Mouse (Mus musculus): ENCODE measurements around the gene Pnma5. TPM values are rescaled to one million over a fixed set of nuclear protein-coding genes. Genes with fewer than 3 reads are reported as not detected.

Pnma5 gene
- not detected in 2 replicates for polyA plus RNA-seq (2012; rRNA removed)

GRCm38 (mm10) chrX:73037003-73037402 lies at the start of gene Pnma5:
Pnma5 (minus strand) TSS chrX:73037103.

GRCm38 (mm10) chrX:73082267-73083055 lies 45.6 kb upstream of the Pnma5 start, which contains the start of gene Xlr4a:
Xlr4a (minus strand) TSS chrX:73082478.

GRCm38 (mm10) chrX:73064415-73064793 lies 27.5 kb upstream of the Pnma5 start, which contains the start of gene Pnma3:
Pnma3 (plus strand) TSS chrX:73064787.

DNA sequence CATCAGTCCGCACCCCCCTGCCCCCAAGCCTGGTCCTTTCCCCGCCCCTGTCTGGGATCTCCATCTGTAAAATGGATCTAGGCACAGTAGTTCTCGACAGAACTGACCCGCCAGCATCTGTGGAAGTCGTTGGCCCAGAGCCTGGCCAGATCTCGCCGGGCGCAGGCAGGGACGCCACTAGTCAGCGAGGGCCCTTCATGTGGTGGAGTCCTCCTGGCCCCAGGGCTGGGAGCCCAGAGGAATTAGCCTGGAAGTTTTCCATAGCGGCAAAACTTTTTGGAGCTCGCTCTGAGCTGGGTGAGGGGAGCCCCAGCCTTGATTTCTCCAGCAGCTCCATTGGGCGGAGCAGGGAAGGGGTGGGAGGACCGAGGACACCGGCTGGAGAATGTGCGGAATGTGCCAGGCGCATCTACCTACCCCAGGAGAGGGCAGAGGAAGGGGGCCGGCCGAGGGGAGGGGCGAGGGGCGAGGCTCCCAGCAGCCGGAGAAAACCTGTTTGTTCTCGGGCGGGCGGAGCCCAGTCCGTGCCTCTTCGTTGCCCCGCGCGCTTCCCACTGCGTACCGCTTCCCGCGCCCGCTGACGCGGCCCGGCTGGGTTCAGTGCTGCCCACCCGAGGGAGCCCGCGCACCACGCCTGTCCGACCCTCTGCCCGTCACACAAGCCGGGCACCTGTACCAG lies 49.9 kb downstream of the Pnma5 start, which contains the start of gene Zfp185:
Zfp185 (plus strand) TSS at position 499 of the 679 bp plus-strand sequence.

Other genes with a start within 250 kb of the Pnma5 start
- 0.03 and 0.04 TPM in 2 replicates for gene Gabrq, start 211.9 kb downstream of the Pnma5 start, polyA plus RNA-seq (2012; rRNA removed)
- gene Cetn2, start 118.7 kb downstream of the Pnma5 start, polyA plus RNA-seq (2012; rRNA removed): 0.41 and 0.56 TPM in 2 replicates
- gene Nsdhl, start 118.5 kb downstream of the Pnma5 start, polyA plus RNA-seq (2012; rRNA removed): 3.7 and 5.7 TPM in 2 replicates
- 1.2 and 1.7 TPM in 2 replicates for gene Zfp185, start 49.8 kb downstream of the Pnma5 start, polyA plus RNA-seq (2012; rRNA removed)
- gene Pnma3, start 27.7 kb upstream of the Pnma5 start, polyA plus RNA-seq (2012; rRNA removed): not detected in 2 replicates
- not detected in 2 replicates for gene Xlr4a, start 45.4 kb upstream of the Pnma5 start, polyA plus RNA-seq (2012; rRNA removed)
- 0.29 and 1.0 TPM in 2 replicates for gene Xlr3a, start 60.0 kb upstream of the Pnma5 start, polyA plus RNA-seq (2012; rRNA removed)
- 0.02 TPM in 1 of 2 replicates, not detected in the other for gene Gm14685, start 79.9 kb upstream of the Pnma5 start, polyA plus RNA-seq (2012; rRNA removed)
- not detected in 2 replicates for gene Xlr5b, start 111.7 kb upstream of the Pnma5 start, polyA plus RNA-seq (2012; rRNA removed)
- not detected in 2 replicates for gene DXBay18, start 112.3 kb upstream of the Pnma5 start, polyA plus RNA-seq (2012; rRNA removed)
- gene Spin2d, start 139.9 kb upstream of the Pnma5 start, polyA plus RNA-seq (2012; rRNA removed): not detected in 2 replicates
- 0.06 TPM in 1 of 2 replicates, not detected in the other for gene Xlr3b, start 155.1 kb upstream of the Pnma5 start, polyA plus RNA-seq (2012; rRNA removed)
- not detected in 2 replicates for gene Xlr4b, start 177.2 kb upstream of the Pnma5 start, polyA plus RNA-seq (2012; rRNA removed)
- gene F8a, start 191.2 kb upstream of the Pnma5 start, polyA plus RNA-seq (2012; rRNA removed): 20.4 and 37.1 TPM in 2 replicates
- gene Xlr4c, start 206.0 kb upstream of the Pnma5 start, polyA plus RNA-seq (2012; rRNA removed): not detected in 2 replicates
- gene Xlr3c, start 228.3 kb upstream of the Pnma5 start, polyA plus RNA-seq (2012; rRNA removed): not detected in 2 replicates